Mouse (Mus musculus) B cell, adult 2 months (primary cell): ENCODE measurements around the gene She.
"Not testable (repeated sequence)": the region's sequence is repeated elsewhere in the genome, so short reads cannot be mapped to it uniquely, and the experiment has no call there.

ENCODE experiments used
- DNase-seq, 2 experiments: peaks; one replicate each; pipeline ENCODE4 v3.0.0; 2022

The She gene

GRCm38 (mm10) chr3:89830815-89831591, at the start of gene She:
TSS of gene She (plus strand) at chr3:89831370.
- no peak for DNase-seq

GRCm38 (mm10) chr3:89781640-89782039, 49.5 kb upstream of the She start:
- DNase-seq = no peak

DNA sequence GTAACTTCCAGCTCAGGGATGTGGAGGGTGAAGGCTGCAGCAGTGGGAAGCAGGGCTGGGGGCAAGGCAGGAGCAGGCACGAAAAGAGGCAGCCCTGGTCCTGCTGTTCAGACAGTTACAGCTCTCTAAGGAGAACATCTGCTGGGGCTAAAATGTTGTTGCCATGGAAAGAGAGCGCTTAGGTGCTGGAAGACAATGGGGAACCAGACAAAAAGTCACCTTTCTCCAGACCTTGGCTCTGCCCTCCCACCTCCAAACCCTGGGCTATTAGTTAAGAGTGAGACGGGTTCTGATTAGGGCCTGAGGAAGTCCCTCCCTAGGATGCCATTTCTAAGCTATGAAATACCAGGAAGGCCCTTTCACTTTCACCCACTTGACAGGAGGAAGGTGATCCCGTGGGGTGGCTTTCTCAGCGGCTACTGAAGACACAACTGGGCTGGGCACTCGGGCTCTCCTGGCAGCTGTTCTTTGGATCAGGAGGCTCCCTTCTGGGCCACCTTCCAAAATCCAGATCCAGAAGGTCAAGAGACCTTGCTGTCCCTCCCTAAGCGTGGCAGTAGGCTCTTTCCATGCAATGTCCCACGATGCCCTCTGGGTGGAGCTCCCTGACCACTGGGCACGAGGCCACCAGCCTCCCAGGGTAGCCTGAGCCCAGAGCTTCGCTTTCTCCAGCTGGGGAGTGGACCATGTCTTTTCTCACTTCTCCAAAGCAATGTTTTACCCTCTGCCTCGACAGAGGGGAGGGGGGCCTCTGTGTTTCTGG, 46.0 kb upstream of the She start:
- peak; percentile 60 to 63 for DNase-seq

DNA sequence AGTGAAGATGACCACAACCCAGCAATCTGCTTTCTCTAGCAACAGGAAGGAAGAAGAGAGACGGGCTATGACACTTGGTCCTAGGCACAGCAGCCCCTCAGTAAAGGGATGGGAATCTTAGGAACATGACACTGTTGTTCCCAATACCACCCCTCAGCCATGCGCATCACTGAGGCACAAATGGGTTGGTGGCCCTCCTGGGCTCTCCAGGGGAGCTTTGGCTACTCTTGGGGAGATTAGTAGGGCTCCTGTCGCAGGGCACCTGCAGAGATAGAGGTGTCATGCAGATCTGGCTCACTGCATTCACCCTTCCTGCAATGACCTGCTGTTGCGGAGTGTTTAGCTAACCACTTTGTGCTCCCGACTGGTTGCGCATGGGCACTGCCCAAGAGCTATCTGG, 44.9 kb upstream of the She start:
- no peak for DNase-seq

GRCm38 (mm10) chr3:89788680-89789352, 42.4 kb upstream of the She start:
- DNase-seq = no peak

GRCm38 (mm10) chr3:89794616-89795015, 36.6 kb upstream of the She start:
- no peak for DNase-seq

DNA sequence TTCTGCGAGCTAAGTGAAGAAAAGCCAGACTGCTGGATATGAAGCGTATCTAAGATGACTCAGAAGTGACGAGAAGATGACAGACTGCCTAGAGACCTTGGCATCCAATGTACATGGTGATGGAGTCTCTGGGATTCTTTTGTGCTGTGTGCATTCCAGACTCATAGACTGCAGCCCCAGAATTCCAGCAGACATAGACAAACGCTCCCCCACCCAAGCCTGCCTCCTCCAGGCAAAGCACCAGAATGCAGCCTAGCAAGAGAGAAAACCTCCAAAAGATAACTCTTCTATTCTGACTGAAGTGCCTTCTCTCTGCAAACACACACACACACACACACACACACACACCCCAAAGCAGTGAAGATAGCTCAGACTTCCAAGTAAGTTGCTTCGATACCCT, 35.4 kb upstream of the She start:
- no peak for DNase-seq

- peak in 1 of 2 experiments; percentile 29 for DNase-seq
Measured at GRCm38 (mm10) chr3:89796358-89796757, 34.8 kb upstream of the She start.

- no peak for DNase-seq
Measured at GRCm38 (mm10) chr3:89798518-89798917, 32.7 kb upstream of the She start.

DNA sequence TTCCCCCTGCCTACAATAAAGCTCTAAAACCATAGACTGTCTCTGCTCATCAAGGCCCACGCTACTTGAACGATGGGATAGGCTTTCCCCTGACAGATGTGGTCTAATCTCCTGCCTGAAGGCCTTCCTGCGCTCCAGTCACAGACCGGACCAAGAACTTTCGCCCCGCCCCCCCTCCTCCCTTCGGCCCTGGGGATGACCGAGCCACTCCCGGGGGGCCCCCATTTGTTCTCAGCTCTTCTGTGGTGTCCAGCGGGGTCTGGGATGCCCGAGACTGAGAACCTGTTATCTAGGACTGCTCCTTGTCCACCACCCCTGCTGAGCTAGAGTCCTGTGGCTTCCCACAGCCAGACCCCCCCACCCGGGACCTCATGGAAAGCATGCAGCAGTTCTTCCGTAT, 31.7 kb upstream of the She start:
- no peak for DNase-seq

GRCm38 (mm10) chr3:89800078-89800477, 31.1 kb upstream of the She start:
- not testable (repeated sequence) for DNase-seq

- no peak for DNase-seq
Measured at GRCm38 (mm10) chr3:89800774-89801506, 30.2 kb upstream of the She start.

DNA sequence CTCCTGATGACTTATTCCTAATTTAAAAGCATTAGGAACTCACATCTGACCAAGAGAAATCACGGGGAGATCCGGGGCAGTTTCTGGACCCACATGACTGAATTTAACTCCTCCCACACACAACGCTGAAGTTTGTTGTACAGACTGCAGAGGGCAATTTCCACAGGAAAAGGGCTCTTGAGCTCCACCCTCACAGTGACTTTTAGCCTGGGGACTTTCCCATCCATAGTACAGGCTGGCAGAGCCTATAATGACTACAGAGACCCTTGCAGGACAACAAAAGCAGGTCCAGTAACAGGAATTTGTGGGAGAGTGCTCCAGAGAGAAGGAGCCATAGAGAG, 29.7 kb upstream of the She start:
- peak; percentile 35 to 46 for DNase-seq

DNA sequence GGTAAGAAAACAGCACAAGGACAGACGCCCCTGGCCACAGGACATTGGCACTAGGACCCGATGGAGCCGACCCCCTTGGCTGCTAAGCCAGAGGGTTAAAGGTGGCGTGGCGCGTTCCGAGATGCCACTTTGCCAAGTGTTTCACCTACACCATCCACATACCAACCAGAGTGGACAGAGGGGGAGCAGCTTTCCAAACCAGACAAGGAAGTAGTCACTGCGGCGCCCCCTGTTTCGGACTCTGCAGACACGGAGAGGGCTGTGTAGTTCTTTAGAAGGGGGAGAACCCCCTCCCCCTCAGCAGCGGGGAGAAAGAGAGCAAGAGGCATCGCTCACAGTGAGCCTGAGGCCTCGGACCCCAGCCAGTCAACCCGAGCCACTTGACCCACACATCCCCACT, 28.3 kb upstream of the She start:
- DNase-seq = no peak

GRCm38 (mm10) chr3:89805179-89805578, 26.0 kb upstream of the She start:
- DNase-seq = no peak

GRCm38 (mm10) chr3:89806751-89807150, 24.4 kb upstream of the She start:
- peak; percentile 54 to 55 for DNase-seq

DNA sequence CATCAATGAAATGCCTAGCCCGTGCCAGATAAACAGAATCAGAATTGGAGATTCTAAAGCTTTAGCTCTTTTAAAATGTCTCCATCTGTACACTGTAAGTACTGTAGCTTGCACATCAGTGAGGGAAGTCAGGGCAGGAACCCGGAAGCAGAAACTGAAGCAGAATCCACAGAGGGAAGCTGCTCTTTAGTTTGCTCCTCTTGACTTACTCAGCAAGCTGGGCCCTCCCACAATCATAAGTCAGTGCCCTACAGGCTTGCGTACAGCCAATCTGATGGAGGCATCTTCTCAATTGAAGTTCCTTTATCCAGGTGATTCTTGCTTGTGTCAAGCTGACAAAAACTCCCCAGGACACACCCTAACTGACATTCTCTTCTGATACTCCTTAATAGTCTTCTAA, 24.0 kb upstream of the She start:
- DNase-seq = no peak

- DNase-seq = no peak
Measured at GRCm38 (mm10) chr3:89807881-89808280, 23.3 kb upstream of the She start.

DNA sequence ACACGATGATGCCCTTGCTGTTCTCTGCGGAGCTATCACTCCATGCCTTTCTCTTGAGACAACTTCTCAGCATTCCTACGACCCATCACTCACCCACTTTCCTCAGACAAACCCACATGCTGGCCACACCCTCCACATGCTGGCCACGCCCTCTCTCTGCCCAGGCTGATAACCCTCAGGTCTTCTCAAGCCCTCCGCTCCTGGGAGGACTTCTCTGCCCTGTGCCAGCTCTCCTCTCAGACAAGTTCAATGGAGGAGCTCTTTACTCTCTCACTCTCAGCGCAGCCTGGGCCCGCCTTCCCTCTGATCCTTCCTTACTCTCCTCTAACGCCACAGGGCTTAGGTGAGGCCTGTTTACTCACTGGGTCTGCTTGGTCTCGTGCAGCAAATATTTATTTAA, 22.5 kb upstream of the She start:
- DNase-seq = no peak

- DNase-seq = peak; percentile 41 to 50
Measured at GRCm38 (mm10) chr3:89810841-89811240, 20.3 kb upstream of the She start.

GRCm38 (mm10) chr3:89812166-89812565, 19.0 kb upstream of the She start:
- DNase-seq = no peak

- DNase-seq = no peak
Measured at GRCm38 (mm10) chr3:89814051-89814450, 17.1 kb upstream of the She start.

- DNase-seq = peak; percentile 63 to 69
Measured at GRCm38 (mm10) chr3:89817056-89817455, 14.1 kb upstream of the She start.
